Mouse (Mus musculus) heart, postnatal 36 days (tissue): ENCODE results near the gene Gng3. TPM values are rescaled to one million over a fixed set of nuclear protein-coding genes. Genes with fewer than 3 reads are reported as not detected.
"Not testable (repeated sequence)": the region's sequence is repeated elsewhere in the genome, so short reads cannot be mapped to it uniquely, and the experiment has no call there.

ENCODE experiments used
- DNase-seq, 2 experiments: peaks; one replicate each; pipeline ENCODE4 v3.0.0; 2021 to 2022
- intact Hi-C: fragments of 180-260 bp; cut with DNase I; formaldehyde crosslinking; loops from one replicate; pipeline ENCODE4 v1.15.1; 2025
- total RNA-seq, 2 experiments: library from RNA; stranded (reverse); gene quantifications; 2 replicates each; pipeline ENCODE4 v1.2.3; 2021

Gng3 gene
- not detected for total RNA-seq

GRCm38 (mm10) chr19:8839103-8839907, at the start of gene Gng3:
Gene Gng3 (minus strand): TSS chr19:8839194.
- intact Hi-C loops, result no loop called here
- no peak for DNase-seq

GRCm38 (mm10) chr19:8887585-8888463, 48.8 kb upstream of the Gng3 start:
- DNase-seq, result no peak
- intact Hi-C loops, result no loop called here

GRCm38 (mm10) chr19:8886916-8887584, 48.1 kb upstream of the Gng3 start:
- intact Hi-C loops, result no loop called here
- DNase-seq, result no peak

GRCm38 (mm10) chr19:8883616-8884015, 44.6 kb upstream of the Gng3 start, which contains the start of the genes Lbhd1 and Gm49403:
Gene Lbhd1 (plus strand): TSS chr19:8883732.
Gene Gm49403 (plus strand): TSS chr19:8883930.
- no peak for DNase-seq
- intact Hi-C loops, result no loop called here

GRCm38 (mm10) chr19:8881034-8881392, 42.0 kb upstream of the Gng3 start:
- intact Hi-C loops, result no loop called here
- no peak for DNase-seq

GRCm38 (mm10) chr19:8880311-8881033, 41.5 kb upstream of the Gng3 start, which contains the start of gene Uqcc3:
Gene Uqcc3 (minus strand): TSS chr19:8880923.
- intact Hi-C loops, result no loop called here

GRCm38 (mm10) chr19:8875031-8875430, 36.0 kb upstream of the Gng3 start:
- DNase-seq, result no peak
- intact Hi-C loops, result no loop called here

More at GRCm38 (mm10) chr19:8880311-8881033, 41.5 kb upstream of the Gng3 start, which contains the start of gene Uqcc3:
- peak; percentile 87 to 90 for DNase-seq

GRCm38 (mm10) chr19:8872266-8872840, 33.4 kb upstream of the Gng3 start:
- DNase-seq, result no peak
- intact Hi-C loops, result no loop called here

- DNase-seq, result peak; percentile 97 to 98
- intact Hi-C loops, result no loop called here
These were observed 32.5 kb upstream of the Gng3 start, which contains the start of gene Ubxn1 for GRCm38 (mm10) chr19:8871267-8872186. Gene Ubxn1 (plus strand): TSS chr19:8871496.

- peak in 1 of 2 experiments; percentile 16 for DNase-seq
- intact Hi-C loops, result no loop called here
These were observed 31.8 kb upstream of the Gng3 start for GRCm38 (mm10) chr19:8870838-8871237.

- DNase-seq, intact Hi-C loops: not testable (repeated sequence)
These were observed 31.4 kb upstream of the Gng3 start for GRCm38 (mm10) chr19:8870381-8870780.

- intact Hi-C loops, result no loop called here
- no peak for DNase-seq
These were observed 25.3 kb upstream of the Gng3 start for GRCm38 (mm10) chr19:8864265-8864664.

GRCm38 (mm10) chr19:8859018-8859417, 20.0 kb upstream of the Gng3 start:
- no peak for DNase-seq
- intact Hi-C loops, result loop anchor here (2.0 kb wide), 1 partner anchor 252 kb away; no protein-coding TSS in a partner anchor

GRCm38 (mm10) chr19:8857689-8858088, 18.7 kb upstream of the Gng3 start:
- intact Hi-C loops, result loop anchor here (2.0 kb wide), 1 partner anchor 253 kb away; no protein-coding TSS in a partner anchor
- DNase-seq, result peak in 1 of 2 experiments; percentile 49

GRCm38 (mm10) chr19:8853117-8853516, 14.1 kb upstream of the Gng3 start:
- intact Hi-C loops, result no loop called here
- DNase-seq, result no peak

GRCm38 (mm10) chr19:8852236-8852928, 13.4 kb upstream of the Gng3 start:
- peak in 1 of 2 experiments; percentile 39 for DNase-seq
- intact Hi-C loops, result no loop called here

GRCm38 (mm10) chr19:8851639-8852038, 12.6 kb upstream of the Gng3 start:
- no peak for DNase-seq
- intact Hi-C loops, result no loop called here

- no peak for DNase-seq
- intact Hi-C loops, result no loop called here
These were observed 11.5 kb upstream of the Gng3 start, which contains the start of gene Lrrn4cl for GRCm38 (mm10) chr19:8850402-8850901. Gene Lrrn4cl (plus strand): TSS chr19:8850768.
